Mouse (Mus musculus) urinary bladder, postnatal 14 days (tissue): ENCODE results near the gene Adk.
A peak's percentile ranks its signal among the peaks of the same experiment; 100 is the strongest.

Experiments
- DNase-seq: peaks from one replicate; pipeline ENCODE4 v3.0.0; 2021; ENCODE audit warnings: low spot score

The Adk gene

DNA sequence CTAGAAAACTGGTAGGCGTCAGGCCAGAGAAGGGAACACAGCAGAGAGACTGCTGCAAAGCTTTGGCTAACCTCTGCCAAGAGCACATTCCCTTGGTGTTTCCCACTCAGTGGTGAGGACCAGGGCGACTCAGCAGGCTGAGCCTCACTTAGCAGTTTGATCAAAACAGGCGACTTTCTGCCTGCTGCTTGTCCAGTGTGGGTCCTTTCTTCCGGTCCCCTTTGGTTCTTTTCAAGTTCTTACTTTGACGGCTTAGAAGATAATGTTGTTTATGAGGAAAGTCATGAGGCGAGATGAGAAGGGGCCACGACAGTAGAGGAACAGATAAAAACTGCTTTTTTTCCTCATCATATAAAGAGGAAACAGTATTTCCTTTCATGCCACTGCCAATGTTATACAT, 49.2 kb downstream of the Adk start:
- peak; percentile 45 for DNase-seq

DNA sequence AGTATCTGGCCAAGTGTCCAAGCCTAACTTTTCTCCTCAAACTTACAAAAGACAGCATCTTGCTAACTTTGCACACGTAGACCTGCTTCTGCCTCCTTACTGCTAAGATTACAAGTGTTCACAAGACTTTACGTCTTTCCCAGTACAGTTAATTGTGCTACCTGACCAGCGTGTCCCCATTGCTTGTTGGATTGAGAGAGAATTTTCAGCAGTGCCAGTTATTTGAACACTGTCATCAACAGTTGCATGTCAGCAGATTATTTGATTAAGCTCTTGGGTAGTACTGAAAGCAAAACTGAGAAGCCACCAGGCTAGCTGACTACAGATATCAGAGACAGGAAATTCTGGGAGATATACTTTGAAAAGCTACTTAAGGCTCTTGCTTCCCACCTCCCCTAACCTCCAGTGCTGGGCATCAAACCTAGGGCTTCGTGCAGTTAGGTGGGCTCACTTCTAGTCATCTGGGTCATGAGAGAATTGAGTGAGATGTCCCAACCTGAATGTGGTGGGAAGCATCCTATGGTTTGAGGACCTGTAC, 50.4 kb downstream of the Adk start:
- no peak for DNase-seq

DNA sequence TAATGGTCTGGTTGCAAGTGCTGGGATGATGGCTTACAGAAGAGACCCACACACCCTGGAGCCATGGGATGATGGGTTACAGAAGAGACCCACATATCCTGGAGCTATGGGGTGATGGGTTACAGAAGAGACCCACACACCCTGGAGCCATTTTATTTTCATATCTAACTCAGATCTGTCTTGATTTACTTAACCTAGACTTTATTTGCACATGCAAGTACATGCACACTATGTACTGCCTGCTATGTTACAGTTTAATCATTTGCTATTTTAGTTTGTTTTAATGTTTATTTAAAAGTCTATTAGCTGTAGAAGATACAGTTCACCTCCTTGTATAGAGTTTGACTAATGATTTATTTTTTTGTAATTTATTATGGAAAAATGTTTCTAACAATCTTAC, 52.7 kb downstream of the Adk start:
- no peak for DNase-seq

DNA sequence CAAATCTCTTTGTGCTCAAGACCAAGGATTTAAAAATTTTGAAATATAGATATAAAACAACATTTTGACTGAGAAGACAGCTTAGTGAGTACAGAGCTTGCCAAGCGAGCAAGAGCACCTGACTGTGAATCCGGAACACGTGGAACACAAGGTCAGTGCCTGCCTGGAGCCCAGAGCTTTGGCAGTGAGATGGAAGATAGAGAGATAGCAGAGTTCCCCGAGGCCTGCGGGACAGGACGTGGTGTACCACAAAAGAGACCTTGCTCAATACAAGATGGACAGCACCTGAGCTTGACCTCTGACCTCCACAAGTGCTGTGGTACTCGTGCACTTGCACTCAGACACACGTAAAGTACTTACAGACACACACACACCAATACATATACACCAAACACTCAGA, 54.2 kb downstream of the Adk start:
- peak; percentile 27 for DNase-seq

DNA sequence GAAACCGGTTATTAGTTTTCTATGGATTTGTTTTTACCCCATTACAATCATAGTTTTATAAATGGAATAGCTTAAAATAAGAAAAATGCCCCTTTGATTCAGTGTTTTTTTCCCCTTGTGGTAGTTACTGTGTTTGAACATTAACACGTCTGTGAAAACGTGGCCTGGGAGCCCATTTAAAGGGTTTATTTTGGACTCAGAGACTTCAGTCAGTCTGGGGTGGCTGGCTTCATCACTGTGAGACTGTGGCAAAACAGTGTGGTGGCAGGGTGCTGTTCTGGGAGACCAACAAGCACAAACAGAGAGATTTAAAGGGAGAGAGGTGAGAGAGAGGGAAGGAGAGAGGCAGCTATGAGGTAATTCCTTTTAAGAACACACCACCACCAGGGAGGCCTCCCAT, 55.2 kb downstream of the Adk start:
- no peak for DNase-seq

DNA sequence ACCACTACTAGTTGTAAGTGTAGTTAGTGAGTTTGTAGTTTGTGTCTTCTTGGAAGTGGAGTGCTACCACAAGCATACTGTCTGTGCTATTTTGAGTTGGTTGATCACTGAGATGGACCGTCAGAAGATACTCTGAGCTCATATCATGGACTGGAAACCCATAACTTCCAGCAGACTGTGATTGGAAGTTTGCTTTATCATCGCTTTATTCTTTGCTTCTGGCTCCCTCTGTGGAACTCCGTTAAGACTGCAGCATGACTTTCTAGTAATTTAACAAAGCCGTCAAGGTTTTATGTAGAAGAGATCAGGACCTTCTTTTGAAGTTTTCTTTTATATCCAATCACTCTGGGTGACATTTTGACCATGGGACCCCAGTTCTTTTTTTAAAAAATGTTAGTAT, 58.1 kb downstream of the Adk start:
- DNase-seq = no peak

DNA sequence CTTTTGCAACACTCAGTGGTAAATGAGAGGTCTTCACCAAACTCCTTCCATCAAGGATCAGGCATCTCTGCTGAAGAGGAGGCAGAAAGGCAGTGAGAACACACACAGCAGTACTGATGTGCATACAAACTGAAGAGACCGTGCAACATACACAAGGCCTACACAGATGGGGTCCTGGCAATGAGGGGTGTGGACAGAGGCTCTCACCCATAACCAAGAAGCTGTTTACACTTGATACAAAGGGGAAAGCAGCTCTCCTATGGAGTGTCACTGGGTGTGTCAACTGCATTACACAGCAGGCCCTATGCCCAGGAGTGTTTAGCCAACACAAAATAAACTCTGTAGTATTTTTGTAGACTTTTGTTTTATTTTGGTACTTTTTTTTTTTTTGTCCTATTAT, 59.1 kb downstream of the Adk start:
- no peak for DNase-seq

DNA sequence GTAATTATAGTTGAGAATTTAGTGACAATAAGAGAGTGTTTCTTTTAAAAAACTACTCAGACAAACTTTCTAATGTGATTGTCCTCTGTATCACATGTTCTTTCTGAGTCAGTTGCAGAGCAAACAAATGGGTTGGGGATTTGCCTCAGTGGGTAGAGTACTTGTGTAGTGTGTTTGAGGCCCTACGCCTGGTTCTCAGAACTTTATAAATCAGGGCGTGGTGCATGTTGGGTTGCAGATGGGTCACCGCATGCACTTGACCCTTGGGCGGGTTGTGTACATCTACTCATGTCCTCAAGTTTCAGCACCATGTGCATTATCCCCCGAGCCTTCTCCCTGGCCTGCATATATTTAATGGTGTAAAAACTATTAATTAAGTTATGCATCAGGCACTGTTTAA, 59.8 kb downstream of the Adk start:
- no peak for DNase-seq

DNA sequence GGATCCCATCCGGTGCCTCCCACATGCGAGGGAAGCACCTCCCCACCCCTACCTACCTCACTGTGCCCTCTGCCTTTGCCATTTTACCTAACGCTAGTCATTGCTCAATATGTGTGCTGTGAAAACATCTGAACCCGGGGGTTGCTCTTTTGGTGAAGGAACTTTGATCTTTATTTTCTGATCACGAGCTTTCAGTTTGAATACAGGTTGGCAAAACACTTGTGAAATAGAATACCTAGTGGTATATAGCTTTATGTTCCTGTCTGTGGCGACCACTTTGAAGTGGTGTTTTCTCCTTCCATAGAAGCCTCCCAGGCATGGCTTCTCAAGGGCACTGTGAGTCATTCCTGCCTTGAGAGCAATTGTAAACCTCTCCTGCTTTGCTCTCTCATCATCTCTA, 60.4 kb downstream of the Adk start:
- DNase-seq = no peak

DNA sequence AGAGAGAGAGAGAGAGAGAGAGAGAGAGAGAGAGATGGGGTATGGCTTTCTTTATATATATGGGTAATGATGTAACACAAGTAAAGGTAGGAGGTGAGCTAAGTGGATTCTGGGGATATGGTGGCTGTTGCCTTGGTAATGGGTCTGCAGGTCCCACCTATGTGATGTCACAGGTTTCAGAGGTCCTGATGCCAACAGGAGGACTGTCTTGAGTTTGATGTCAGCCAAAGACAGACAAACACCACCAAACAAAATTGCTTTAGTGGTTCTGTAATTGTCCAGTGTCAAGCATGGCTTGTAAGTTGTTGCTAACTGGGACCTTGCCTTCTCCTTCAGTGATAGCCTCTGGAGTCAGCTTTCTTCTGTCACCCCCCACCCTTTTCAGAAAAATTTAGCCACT, 62.0 kb downstream of the Adk start:
- no peak for DNase-seq

DNA sequence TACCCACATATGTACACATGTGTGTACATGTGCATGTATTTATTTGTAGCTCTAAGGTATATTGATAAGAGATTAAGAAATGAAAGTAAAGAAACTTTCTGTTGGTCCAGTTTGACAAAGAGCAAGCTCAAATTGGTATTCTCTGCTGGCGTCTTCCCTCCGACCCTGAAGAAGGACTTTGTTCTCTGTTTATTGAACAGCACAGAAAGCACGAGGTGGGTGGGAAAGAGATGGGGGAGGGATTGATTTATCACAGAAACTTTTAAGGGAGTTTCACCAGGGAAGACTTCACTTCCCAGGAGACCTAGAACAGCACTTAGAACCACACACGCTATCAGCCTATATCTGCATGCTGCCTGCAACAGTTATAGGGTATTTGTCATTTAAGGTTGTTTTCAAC, 62.9 kb downstream of the Adk start:
- no peak for DNase-seq

DNA sequence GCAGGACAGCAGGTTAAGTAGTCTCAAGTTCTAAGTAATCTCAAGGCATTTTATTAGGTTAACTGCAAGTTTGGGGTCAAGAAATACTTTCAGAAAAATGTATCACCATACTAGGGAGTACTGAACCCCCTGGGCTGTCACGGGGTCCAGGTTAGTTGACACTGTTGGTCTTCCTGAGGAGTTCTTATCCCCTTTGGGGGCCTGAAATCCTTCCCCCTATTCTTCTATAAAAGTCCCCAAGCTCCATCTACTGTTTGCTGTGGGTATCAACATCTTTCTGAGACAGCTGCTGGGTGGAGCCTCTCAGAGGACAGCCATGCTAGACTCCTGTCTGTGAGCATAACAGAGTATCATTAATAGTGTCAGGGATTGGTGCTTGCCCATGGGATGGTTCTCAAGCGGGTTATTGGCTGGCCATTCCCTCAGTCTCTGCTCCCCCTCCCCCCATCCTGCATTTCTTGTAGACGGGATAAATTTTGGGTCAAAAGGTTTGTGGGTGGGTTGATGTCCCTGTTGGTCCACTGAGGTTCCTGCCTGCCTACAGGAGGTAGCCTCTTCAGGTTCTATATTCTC, 63.6 kb downstream of the Adk start:
- peak; percentile 18 for DNase-seq

DNA sequence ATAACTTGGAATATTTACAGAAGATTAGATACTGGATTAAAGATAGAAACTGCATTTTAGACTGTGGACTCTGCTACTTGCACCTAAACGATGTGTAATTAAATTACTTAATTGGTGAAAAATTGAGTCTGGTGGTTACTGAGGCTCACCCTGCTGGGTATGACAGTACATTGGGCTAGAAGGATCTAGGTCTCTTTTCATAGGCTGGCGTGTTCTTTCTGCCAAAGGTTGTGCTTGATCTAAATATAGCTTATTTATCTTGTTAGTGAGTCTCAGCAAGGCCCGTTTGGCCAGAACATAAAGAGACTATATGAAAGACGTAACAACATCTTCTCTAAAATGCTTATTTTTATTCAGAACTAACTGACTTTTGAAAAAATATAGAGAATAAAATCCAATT, 65.7 kb downstream of the Adk start:
- DNase-seq = no peak

DNA sequence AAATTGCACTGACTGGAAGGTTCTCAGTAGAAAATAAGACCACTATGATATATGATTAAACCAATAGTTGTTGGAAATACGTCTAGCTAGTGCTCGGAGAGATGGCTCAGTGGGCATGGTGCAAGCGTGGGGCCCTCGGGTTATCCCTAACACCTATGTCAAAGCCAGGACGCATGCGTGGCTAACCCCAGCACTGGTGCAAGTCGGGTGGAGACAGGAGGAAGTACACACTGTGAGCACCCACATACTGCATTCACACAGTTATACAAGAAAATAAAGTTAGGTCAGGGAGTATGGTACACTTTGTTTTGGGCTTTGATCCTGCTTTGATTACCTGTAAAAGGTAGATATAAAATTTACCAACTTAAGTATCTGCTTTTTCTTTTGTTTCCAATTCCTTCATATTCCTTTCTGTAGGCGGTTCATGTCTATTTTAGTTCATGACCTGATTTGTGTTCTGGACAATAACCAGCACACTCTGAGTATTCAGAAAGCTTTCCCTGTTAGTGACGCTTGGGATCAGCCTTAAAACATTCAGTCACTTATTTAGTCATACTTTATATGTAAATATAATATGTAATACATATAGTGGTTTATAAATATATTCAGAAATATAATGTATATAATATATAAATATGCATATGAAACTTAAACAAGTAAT, 67.4 kb downstream of the Adk start:
- no peak for DNase-seq

DNA sequence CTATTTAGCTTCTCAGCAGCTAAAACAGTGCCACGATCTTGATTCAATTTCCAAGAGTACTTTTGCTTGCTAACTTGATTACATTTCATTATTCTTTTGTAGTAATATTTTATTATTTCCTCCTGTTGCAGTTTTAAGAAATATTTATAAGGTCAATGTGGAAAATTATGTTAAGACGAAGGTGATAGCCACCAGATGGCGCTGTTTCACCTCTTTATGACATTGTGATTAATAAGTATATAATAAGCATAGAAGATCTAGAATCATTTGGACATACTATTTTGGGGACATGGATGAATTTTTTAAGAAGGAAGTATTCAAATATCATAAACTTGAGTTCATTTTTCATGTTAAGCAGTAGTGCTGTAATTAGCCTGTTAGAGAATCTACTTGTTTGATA, 68.1 kb downstream of the Adk start:
- peak; percentile 56 for DNase-seq

DNA sequence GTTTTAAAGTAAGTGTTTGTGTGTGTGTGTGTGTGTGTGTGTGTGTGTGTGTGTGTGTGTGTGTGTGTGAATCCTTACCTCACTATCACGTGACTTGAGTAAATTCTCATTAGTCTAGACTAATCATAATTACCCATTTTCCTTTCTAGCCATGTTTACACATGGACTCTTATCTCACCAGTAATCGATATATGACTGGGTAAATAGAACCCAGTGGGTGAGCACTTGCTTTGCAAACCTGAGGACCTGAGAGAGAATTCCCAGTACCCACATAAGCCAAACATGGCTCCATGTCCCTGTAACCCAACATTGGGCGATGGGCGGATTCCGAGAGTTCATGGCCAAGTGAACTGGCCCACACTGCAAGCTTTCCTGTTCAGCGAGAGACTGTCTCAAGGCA, 74.8 kb downstream of the Adk start:
- no peak for DNase-seq

DNA sequence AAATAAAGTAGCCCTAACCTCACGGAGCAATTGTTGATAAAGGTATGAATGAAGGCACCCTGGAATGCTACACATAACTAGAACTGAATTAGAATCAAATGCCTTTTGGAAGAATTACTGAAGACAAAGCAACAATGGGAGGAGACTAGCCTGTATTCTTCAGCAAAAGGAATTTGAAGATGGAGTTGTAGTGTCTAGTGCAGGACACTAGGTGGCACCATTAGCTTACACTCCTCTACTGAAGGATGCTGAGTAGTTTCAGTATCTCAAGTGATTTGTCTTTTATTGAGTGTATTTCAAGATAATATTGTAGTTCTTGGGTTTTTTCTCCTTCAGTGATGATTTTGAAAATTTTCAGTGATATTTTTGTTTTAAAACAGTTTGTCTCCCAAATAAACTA, 84.5 kb downstream of the Adk start:
- peak; percentile 51 for DNase-seq

DNA sequence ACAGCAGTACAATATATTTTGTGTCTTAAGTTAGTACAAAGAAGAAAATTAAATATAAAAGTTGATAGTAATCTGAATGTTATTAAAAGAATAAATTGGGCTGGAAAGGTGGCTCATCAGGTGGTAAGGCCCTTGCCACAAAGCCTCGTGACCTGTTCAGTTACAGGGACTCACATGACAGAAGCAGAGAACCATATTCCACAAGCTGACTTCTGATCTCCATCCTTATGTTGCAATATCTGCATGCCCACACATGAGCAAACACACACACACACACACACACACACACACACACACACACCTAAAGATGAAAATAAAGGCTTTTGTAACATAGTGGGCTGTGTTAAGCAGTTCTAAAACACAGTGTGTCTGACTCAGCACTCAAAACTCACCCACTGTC, 90.2 kb downstream of the Adk start:
- no peak for DNase-seq

DNA sequence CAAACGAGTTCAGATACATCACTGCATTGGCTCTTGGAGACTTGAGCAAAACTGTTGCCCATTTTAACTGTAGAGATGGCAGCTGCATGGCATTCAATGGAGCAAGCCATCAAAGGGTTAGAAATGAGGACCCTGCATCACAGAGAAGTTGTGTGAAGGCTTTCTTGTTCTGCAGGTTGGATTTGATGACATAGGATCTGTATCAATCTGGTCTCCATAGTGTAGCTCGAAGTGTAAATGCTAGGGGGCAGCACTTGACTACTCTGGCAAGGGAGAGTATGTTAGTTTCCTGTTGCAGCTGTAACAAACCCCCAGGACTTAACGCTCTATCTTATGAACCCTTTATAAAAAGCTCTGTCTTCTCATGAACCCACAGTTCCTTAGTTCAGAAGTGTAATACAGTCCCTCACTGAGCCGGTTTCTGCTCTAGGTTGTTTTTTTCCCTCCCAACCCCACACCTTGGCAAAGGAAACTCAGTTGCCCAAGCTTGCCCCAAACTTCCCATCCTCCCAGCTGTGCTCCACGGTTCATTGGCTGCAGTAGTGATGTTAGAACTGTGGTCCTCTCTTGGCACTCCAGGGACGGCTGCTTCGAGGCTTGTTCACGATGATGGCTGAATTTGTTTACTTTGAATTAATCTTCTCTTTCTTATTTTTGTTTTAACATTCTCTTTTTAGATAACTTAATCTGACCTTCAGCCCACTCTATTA, 91.2 kb downstream of the Adk start:
- DNase-seq = peak; percentile 37

DNA sequence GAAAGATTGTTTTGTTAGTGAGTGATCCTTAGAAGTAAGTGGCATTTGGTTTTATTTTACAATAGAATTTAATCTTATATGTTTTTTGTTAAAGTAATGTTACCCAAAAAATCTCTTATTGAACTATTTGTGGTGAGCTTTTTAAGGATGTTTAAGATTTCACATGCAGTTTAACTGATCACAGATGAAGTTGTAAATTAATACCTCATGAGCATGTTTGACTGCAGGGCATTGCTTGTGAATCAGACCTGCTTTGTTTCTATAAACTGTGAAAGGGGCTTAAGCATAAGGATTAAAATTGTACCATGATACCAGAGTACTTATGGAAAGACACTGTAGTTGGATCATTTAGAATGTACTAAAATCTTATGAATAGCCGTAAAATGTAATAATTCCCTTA, 94.8 kb downstream of the Adk start:
- DNase-seq = no peak

DNA sequence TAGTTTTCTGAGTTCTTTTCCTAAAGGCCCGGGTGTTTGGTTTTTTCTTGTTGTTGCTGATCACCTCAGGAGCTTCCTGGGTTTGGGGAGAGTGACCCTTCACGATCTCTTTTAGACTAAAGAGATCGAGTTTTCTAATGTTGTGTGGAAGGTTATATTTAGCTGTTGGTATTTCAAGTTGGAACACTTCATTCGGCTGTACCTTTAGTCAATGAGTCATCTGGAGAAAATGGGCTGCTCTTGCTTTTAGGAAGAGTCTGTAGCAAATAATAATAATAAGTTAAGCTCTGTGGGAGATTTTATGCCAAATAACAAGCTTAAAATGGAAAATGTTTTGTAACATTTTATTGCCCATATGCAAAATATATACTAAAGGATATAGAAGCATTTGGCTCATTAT, 97.9 kb downstream of the Adk start:
- no peak for DNase-seq

DNA sequence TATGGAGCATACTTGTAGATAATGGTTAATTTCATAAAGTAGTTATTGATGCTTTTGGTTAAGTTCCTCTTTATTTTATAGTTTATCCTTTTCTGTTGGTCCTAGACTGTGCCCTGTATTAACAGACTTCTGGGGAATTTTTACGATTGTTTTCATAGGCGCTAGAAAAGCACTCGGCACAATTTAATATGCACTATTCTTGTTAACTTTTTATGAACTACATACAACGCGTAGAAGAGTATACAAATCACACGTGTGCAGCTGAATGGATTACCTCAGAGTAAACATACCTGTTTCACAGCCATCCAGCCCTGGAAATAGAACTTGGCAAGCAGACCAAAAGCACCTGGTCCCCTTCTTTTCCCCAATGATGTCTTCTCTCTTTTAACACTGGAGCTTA, 99.7 kb downstream of the Adk start:
- DNase-seq = no peak

DNA sequence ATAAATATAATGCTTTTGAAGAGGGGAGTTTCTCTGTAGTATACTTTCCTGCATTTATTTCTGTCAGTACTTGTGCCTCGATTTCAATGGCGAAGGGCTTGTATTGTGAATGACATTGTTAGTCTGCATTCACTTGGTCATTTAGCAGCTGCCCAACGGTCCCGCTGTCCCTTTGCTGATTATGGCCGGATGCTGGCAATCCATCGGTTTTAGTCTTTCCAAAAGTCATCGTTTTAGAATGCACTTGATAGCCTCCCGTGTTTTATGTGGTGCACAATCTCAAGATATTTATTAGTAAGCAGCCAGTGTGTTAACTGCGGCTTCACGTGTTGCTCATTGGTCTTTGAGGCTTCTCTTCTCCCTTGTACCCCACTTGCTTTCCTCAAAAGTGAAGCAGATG, 113.3 kb downstream of the Adk start:
- DNase-seq = no peak

DNA sequence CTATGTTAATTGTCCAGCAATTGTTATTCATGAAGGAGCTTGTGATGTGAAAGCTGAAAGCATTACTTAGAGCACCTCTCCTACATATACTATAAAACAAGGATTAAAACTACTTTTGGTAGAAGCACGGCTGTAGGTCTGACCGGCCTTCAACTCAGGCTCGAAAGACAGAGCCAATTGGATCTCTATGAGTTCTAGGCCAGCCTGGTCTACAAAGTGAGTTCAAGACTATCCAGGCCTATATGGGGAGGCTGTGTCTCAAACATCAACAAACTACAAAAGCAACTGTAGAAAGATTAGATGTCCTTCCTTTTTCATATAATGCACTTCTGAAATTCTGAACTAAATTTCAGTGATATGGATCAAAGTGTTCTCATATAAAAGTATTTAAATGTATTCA, 113.7 kb downstream of the Adk start:
- DNase-seq = no peak
